ENCODE assay signal across 22 mouse cellular contexts in genomic region chr6:90501222-90501940, GRCm38 (mm10). TPM values are rescaled to one million over a fixed set of nuclear protein-coding genes. Genes with fewer than 3 reads are reported as not detected.
A peak's percentile ranks its signal among the peaks of the same experiment; 100 is the strongest.
DNase-seq lines count a peak whose midpoint lies in the region; ATAC-seq and TF ChIP-seq lines count a peak whose summit lies in the region.
"Had no signal": no experiment of that assay in that cellular context is flagged by ENCODE, and none has a peak within 500 bp of the region (broad histone marks: within the 10 kb centered on the region; RNA-seq: fewer than 3 reads in every experiment).

No protein-coding gene starts in this region.

- H3K4me3 ChIP-seq in gastrocnemius, adult 2 months: no peak overlapping the region
- H3K4me3 ChIP-seq in liver, postnatal 0 days (ENCODE audit: low read depth, low read length): no peak overlapping the region
- no peak overlapping the region for H3K4me3 ChIP-seq in liver, embryonic 12.5 days
- H3K4me3 ChIP-seq: embryonic facial prominence, embryonic 12.5 days; erythroblast, embryonic 14.5 days; hindbrain, embryonic 13.5 days; layer of hippocampus, adult 2 months; limb, embryonic 15.5 days; midbrain, embryonic 15.5 days; myocyte had no signal

- no peak for TF ChIP-seq EP300 in liver, postnatal 0 days (IDR thresholded peaks at IDR 0.05; ENCODE audit: low read depth)

- 49% methylated on average over 8 of the region's 8 CpGs for WGBS in liver, postnatal 0 days (ENCODE audit: insufficient replicate concordance)
- WGBS in liver, embryonic 12.5 days (ENCODE audit: insufficient replicate concordance): 51% methylated on average over 8 of the region's 8 CpGs

- intact Hi-C loops in gastrocnemius, adult 2 months (cut with DNase I): no loop called here

- no peaks in the 10 kb centered on the region; the same call in 1 of the 2 replicates for H3K9me3 ChIP-seq in liver, postnatal 0 days (ENCODE audit: low read length)
- no peaks in the 10 kb centered on the region for H3K9me3 ChIP-seq in liver, embryonic 12.5 days (replicated peaks)
- H3K9me3 ChIP-seq: embryonic facial prominence, embryonic 12.5 days; hindbrain, embryonic 13.5 days; limb, embryonic 15.5 days; midbrain, embryonic 15.5 days had no signal

- no peaks in the 10 kb centered on the region for H3K27me3 ChIP-seq in liver, postnatal 0 days (ENCODE audit: insufficient read depth, low read length)
- no peaks in the 10 kb centered on the region for H3K27me3 ChIP-seq in liver, embryonic 12.5 days (replicated peaks)
- H3K27me3 ChIP-seq: hindbrain, embryonic 13.5 days; midbrain, embryonic 15.5 days had no signal

- peak; percentile 47 for DNase-seq in adrenal gland, adult 2 months
- DNase-seq in adrenal gland, postnatal 4 days (ENCODE audit: low spot score in 2 of 2): no peak
- peak; percentile 50 for DNase-seq in gastrocnemius, adult 18-20 months (ENCODE audit: low spot score)
- DNase-seq in gastrocnemius, adult 2 months: no peak
- no peak for DNase-seq in liver, postnatal 0 days
- no peak for DNase-seq in frontal cortex, postnatal 14 days (ENCODE audit: low spot score in 2 of 2)
- DNase-seq: kidney, adult 8-10 months; kidney, postnatal 14 days; lung, embryonic 14.5 days; thymus, postnatal 14 days had no signal

- no peak overlapping the region for H3K4me2 ChIP-seq in liver, postnatal 0 days (ENCODE audit: low read depth, low read length)
- no peak overlapping the region for H3K4me2 ChIP-seq in liver, embryonic 12.5 days
- H3K4me2 ChIP-seq: embryonic facial prominence, embryonic 12.5 days; hindbrain, embryonic 13.5 days; limb, embryonic 15.5 days; lung, embryonic 14.5 days; midbrain, embryonic 15.5 days had no signal

- H3K9ac ChIP-seq in liver, postnatal 0 days (replicated peaks): no peak overlapping the region
- H3K9ac ChIP-seq in liver, embryonic 12.5 days: no peak overlapping the region
- H3K9ac ChIP-seq: embryonic facial prominence, embryonic 12.5 days; hindbrain, embryonic 13.5 days; limb, embryonic 15.5 days; lung, embryonic 14.5 days; midbrain, embryonic 15.5 days had no signal

- H3K36me3 ChIP-seq in liver, postnatal 0 days (replicated peaks; ENCODE audit: insufficient read depth, low read length): no peaks in the 10 kb centered on the region
- no peaks in the 10 kb centered on the region for H3K36me3 ChIP-seq in liver, embryonic 12.5 days
- H3K36me3 ChIP-seq: embryonic facial prominence, embryonic 12.5 days; hindbrain, embryonic 13.5 days; limb, embryonic 15.5 days; midbrain, embryonic 15.5 days had no signal

- no peak for TF ChIP-seq CTCF in gastrocnemius, adult 2 months (IDR thresholded peaks at IDR 0.05)
- TF ChIP-seq CTCF in liver, postnatal 0 days (IDR thresholded peaks at IDR 0.05; ENCODE audit: low read depth): no peak

- no peak overlapping the region for H3K27ac ChIP-seq in gastrocnemius, adult 2 months
- no peak overlapping the region for H3K27ac ChIP-seq in liver, postnatal 0 days (ENCODE audit: low read depth)
- no peak overlapping the region for H3K27ac ChIP-seq in liver, embryonic 12.5 days
- H3K27ac ChIP-seq: embryonic facial prominence, embryonic 12.5 days; hindbrain, embryonic 13.5 days; layer of hippocampus, adult 2 months; limb, embryonic 15.5 days; midbrain, embryonic 15.5 days had no signal

- peak; percentile 68 for ATAC-seq in liver, postnatal 0 days
- no peak for ATAC-seq in liver, embryonic 12.5 days
- peak; percentile 60 for ATAC-seq in megakaryocyte progenitor cell, adult 5-6 weeks (replicated peaks; ENCODE audit: poor library complexity)
- ATAC-seq: activated CD4-positive, CD25-positive, alpha-beta regulatory T cell, adult 4 months; forebrain, embryonic 14.5 days; midbrain, embryonic 15.5 days had no signal

- H3K4me1 ChIP-seq in liver, postnatal 0 days (ENCODE audit: insufficient read depth): peaks cover 7% of the 10 kb centered on the region; the same call in 1 of the 2 replicates
- 0 out of 2 replicates have a peak, but pooled peaks cover 2% of the 10 kb centered on the region for H3K4me1 ChIP-seq in liver, embryonic 12.5 days
- H3K4me1 ChIP-seq: embryonic facial prominence, embryonic 12.5 days had no signal

RNA-seq across cellular contexts. Expression of gene Aldh1l1, which starts 15.2 kb away (rescaled TPM):
- 100 to 1,000 TPM; 136 to 202 TPM for total RNA-seq in adrenal gland, adult 2 months (2021)
- polyA plus RNA-seq in adrenal gland, adult 2 months (2012; rRNA removed): 83.4 and 111 TPM in 2 replicates
- 10 to 100 TPM; 70.6 to 81.5 TPM for total RNA-seq in adrenal gland, postnatal 4 days (2021)
- total RNA-seq in gastrocnemius, adult 18-20 months (2021): 1 to 10 TPM; 3.5 to 4.2 TPM
- total RNA-seq in gastrocnemius, adult 2 months (2021): 1 to 10 TPM; 3.6 to 5.3 TPM
- polyA plus RNA-seq in liver, postnatal 0 days (2015; fragmentation: Nextera tagmentation; extraction: Ambion mirVana): 104 and 114 TPM in 2 replicates
- polyA plus RNA-seq in liver, embryonic 12.5 days (2016; fragmentation: Nextera tagmentation; extraction: Ambion mirVana): 8.0 and 11.6 TPM in 2 replicates
- total RNA-seq in megakaryocyte progenitor cell, adult 5-6 weeks (2015): 1.1 TPM in 2 replicates
- 2.0 and 2.4 TPM in 2 replicates for total RNA-seq in megakaryocyte progenitor cell, adult 5-6 weeks (2017)
- polyA plus RNA-seq: erythroblast, embryonic 14.5 days had no signal

RNA-seq across cellular contexts. Expression of gene Klf15, which starts 39.0 kb away (rescaled TPM):
- total RNA-seq in adrenal gland, adult 2 months (2021): 10 to 100 TPM; 32.6 to 43.7 TPM
- polyA plus RNA-seq in adrenal gland, adult 2 months (2012; rRNA removed): 73.8 and 79.8 TPM in 2 replicates
- total RNA-seq in adrenal gland, postnatal 4 days (2021): 10 to 100 TPM; 14.3 to 15.0 TPM
- 10 to 100 TPM; 33.8 to 73.0 TPM for total RNA-seq in gastrocnemius, adult 18-20 months (2021)
- 10 to 100 TPM; 54.4 to 64.4 TPM for total RNA-seq in gastrocnemius, adult 2 months (2021)
- polyA plus RNA-seq in liver, postnatal 0 days (2015; fragmentation: Nextera tagmentation; extraction: Ambion mirVana): 22.4 and 45.6 TPM in 2 replicates
- 8.6 and 10.3 TPM in 2 replicates for polyA plus RNA-seq in liver, embryonic 12.5 days (2016; fragmentation: Nextera tagmentation; extraction: Ambion mirVana)
- total RNA-seq in megakaryocyte progenitor cell, adult 5-6 weeks (2015): 0.22 TPM in 1 of 2 replicates, not detected in the other
- total RNA-seq in megakaryocyte progenitor cell, adult 5-6 weeks (2017): not detected in 2 replicates
- total RNA-seq: megakaryocyte-erythroid progenitor cell, adult 5-6 weeks had no signal
- polyA plus RNA-seq: activated CD4-positive, CD25-positive, alpha-beta regulatory T cell, adult 4 months; erythroblast, embryonic 14.5 days had no signal

Comparison
In these comparisons a context has a peak if more than half of its experiments do, and no peak if none do; other contexts are left out.
1. DNase-seq: peak in adrenal gland, adult 2 months (single experiment) and gastrocnemius, adult 18-20 months (single experiment); none in adrenal gland, postnatal 4 days (0 of 2), gastrocnemius, adult 2 months (single experiment), liver, postnatal 0 days (single experiment) and frontal cortex, postnatal 14 days (0 of 2).
2. RNA of gene Aldh1l1, which starts 15.2 kb away (total RNA-seq): 136 to 202 TPM in adrenal gland, adult 2 months and 70.6 to 81.5 TPM in adrenal gland, postnatal 4 days; 3.6 to 5.3 TPM in gastrocnemius, adult 2 months, 3.5 to 4.2 TPM in gastrocnemius, adult 18-20 months and 1.1 to 2.4 TPM in megakaryocyte progenitor cell, adult 5-6 weeks; every median in the first group is over 10 times any median in the second.
3. RNA of gene Klf15, which starts 39.0 kb away (total RNA-seq): 33.8 to 73.0 TPM in gastrocnemius, adult 18-20 months, 54.4 to 64.4 TPM in gastrocnemius, adult 2 months, 32.6 to 43.7 TPM in adrenal gland, adult 2 months and 14.3 to 15.0 TPM in adrenal gland, postnatal 4 days; 0.22 TPM in megakaryocyte progenitor cell, adult 5-6 weeks; every median in the first group is over 10 times any median in the second.